In genomic region chr10:80296824-80297223, GRCm38 (mm10) we compare ENCODE assay signal across 9 mouse cellular contexts. TPM values are rescaled to one million over a fixed set of nuclear protein-coding genes. Genes with fewer than 3 reads are reported as not detected.
DNase-seq lines count a peak whose midpoint lies in the region; ATAC-seq and TF ChIP-seq lines count a peak whose summit lies in the region.
"Had no signal": no experiment of that assay in that cellular context is flagged by ENCODE, and none has a peak within 500 bp of the region (broad histone marks: within the 10 kb centered on the region; RNA-seq: fewer than 3 reads in every experiment).

No protein-coding gene starts in this region.

- peak overlapping the region; percentile 87 for H3K27ac ChIP-seq in layer of hippocampus, adult 2 months
- peak overlapping the region; percentile 85 for H3K27ac ChIP-seq in forebrain, embryonic 10.5 days
- peak overlapping the region; percentile 98 for H3K27ac ChIP-seq in hindbrain, embryonic 15.5 days (replicated peaks)
- peak overlapping the region; percentile 58 for H3K27ac ChIP-seq in neural tube, embryonic 14.5 days (ENCODE audit: low read depth, low read length)

- 85% methylated on average over 5 of the region's 5 CpGs for WGBS in forebrain, embryonic 10.5 days
- 87% methylated on average over 5 of the region's 5 CpGs for WGBS in hindbrain, embryonic 15.5 days
- WGBS in neural tube, embryonic 14.5 days: 77% methylated on average over 5 of the region's 5 CpGs

- H3K36me3 ChIP-seq in forebrain, embryonic 10.5 days (replicated peaks): peaks cover 28% of the 10 kb centered on the region
- H3K36me3 ChIP-seq in hindbrain, embryonic 15.5 days: peaks cover 18% of the 10 kb centered on the region
- peaks cover 11% of the 10 kb centered on the region for H3K36me3 ChIP-seq in neural tube, embryonic 14.5 days (ENCODE audit: control insufficient read depth, insufficient read depth, low read length)

- H3K4me1 ChIP-seq in forebrain, embryonic 10.5 days: peaks cover 93% of the 10 kb centered on the region
- peaks cover 80% of the 10 kb centered on the region for H3K4me1 ChIP-seq in hindbrain, embryonic 15.5 days (replicated peaks)
- peaks cover 43% of the 10 kb centered on the region for H3K4me1 ChIP-seq in neural tube, embryonic 14.5 days (ENCODE audit: control insufficient read depth, insufficient read depth, low read length)

- no peaks in the 10 kb centered on the region for H3K9me3 ChIP-seq in forebrain, embryonic 10.5 days
- no peaks in the 10 kb centered on the region for H3K9me3 ChIP-seq in hindbrain, embryonic 15.5 days
- H3K9me3 ChIP-seq in neural tube, embryonic 14.5 days (ENCODE audit: control insufficient read depth, low read length): no peaks in the 10 kb centered on the region

- H3K4me2 ChIP-seq in hindbrain, embryonic 15.5 days: peak overlapping the region; percentile 86
- peak overlapping the region; percentile 67 for H3K4me2 ChIP-seq in neural tube, embryonic 14.5 days (ENCODE audit: low read depth, low read length)

- peak overlapping the region; percentile 52 for H3K9ac ChIP-seq in hindbrain, embryonic 15.5 days
- peak overlapping the region; percentile 35; the same call in 1 of the 2 replicates for H3K9ac ChIP-seq in neural tube, embryonic 14.5 days (replicated peaks; ENCODE audit: low read depth, low read length)

- TF ChIP-seq CTCF in layer of hippocampus, adult 2 months (conservative IDR thresholded peaks at IDR 0.05): no peak

- H3K4me3 ChIP-seq in layer of hippocampus, adult 2 months: peak overlapping the region; percentile 75
- H3K4me3 ChIP-seq in forebrain, embryonic 10.5 days: peak overlapping the region; percentile 58; the same call in 1 of the 2 replicates
- peak overlapping the region; percentile 47 for H3K4me3 ChIP-seq in hindbrain, embryonic 15.5 days
- no peak overlapping the region for H3K4me3 ChIP-seq in neural tube, embryonic 14.5 days (ENCODE audit: low read depth, low read length)

- DNase-seq in layer of hippocampus, adult 2 months (ENCODE audit: low spot score in 2 of 2): no peak
- DNase-seq in layer of hippocampus, postnatal 14 days (ENCODE audit: low spot score in 2 of 2): no peak
- no peak for DNase-seq in forebrain, embryonic 10.5 days (ENCODE audit: extremely low spot score, low spot score)
- no peak for DNase-seq in kidney, adult 11 months
- no peak for DNase-seq in gastrocnemius, adult 8-10 months (ENCODE audit: low spot score in 2 of 2)
- DNase-seq: adrenal gland, postnatal 14 days; kidney, postnatal 36 days had no signal

- peaks cover 55% of the 10 kb centered on the region for H3K27me3 ChIP-seq in forebrain, embryonic 10.5 days (ENCODE audit: poor library complexity, severe bottlenecking)
- no peaks in the 10 kb centered on the region for H3K27me3 ChIP-seq in hindbrain, embryonic 15.5 days
- H3K27me3 ChIP-seq in neural tube, embryonic 14.5 days (ENCODE audit: control insufficient read depth, insufficient read depth, low read length): no peaks in the 10 kb centered on the region; the same call in 1 of the 2 replicates

- no peak for ATAC-seq in hindbrain, embryonic 15.5 days (ENCODE audit: low FRiP score, low read depth)
- ATAC-seq in neural tube, embryonic 14.5 days (ENCODE audit: low read depth): no peak

RNA-seq across cellular contexts. Expression of gene Apc2, which starts 1.0 kb away (rescaled TPM):
- total RNA-seq in layer of hippocampus, adult 2 months (2021): 100 to 1,000 TPM in 1 of 2 experiments, 10 to 100 TPM in 1; 98.3 to 110 TPM
- 100 to 1,000 TPM; 131 to 133 TPM for total RNA-seq in layer of hippocampus, postnatal 14 days (2021)
- 19.4 and 27.0 TPM in 2 replicates for polyA plus RNA-seq in forebrain, embryonic 10.5 days (2016; fragmentation: Nextera tagmentation; extraction: Ambion mirVana)
- polyA plus RNA-seq in hindbrain, embryonic 15.5 days (2015; fragmentation: Nextera tagmentation; extraction: Ambion mirVana): 175 and 181 TPM in 2 replicates
- 169 and 231 TPM in 2 replicates for polyA plus RNA-seq in neural tube, embryonic 14.5 days (2014; fragmentation: Nextera tagmentation; extraction: Ambion mirVana)
- total RNA-seq in gastrocnemius, adult 8-10 months (2022): under 1 TPM; 0.24 to 0.54 (median 0.31) TPM

RNA-seq across cellular contexts. Expression of gene Rps15, which starts 4.6 kb away (rescaled TPM):
- 100 to 1,000 TPM; 926 to 932 TPM for total RNA-seq in layer of hippocampus, adult 2 months (2021)
- total RNA-seq in layer of hippocampus, postnatal 14 days (2021): 100 to 1,000 TPM; 727 to 762 TPM
- 1,138 and 1,144 TPM in 2 replicates for polyA plus RNA-seq in forebrain, embryonic 10.5 days (2016; fragmentation: Nextera tagmentation; extraction: Ambion mirVana)
- polyA plus RNA-seq in hindbrain, embryonic 15.5 days (2015; fragmentation: Nextera tagmentation; extraction: Ambion mirVana): 551 and 587 TPM in 2 replicates
- 537 and 599 TPM in 2 replicates for polyA plus RNA-seq in neural tube, embryonic 14.5 days (2014; fragmentation: Nextera tagmentation; extraction: Ambion mirVana)
- 100 to 1,000 TPM; 626 to 776 (median 688) TPM for total RNA-seq in gastrocnemius, adult 8-10 months (2022)

RNA-seq across cellular contexts. Expression of gene 2310011J03Rik, which starts 23.5 kb away (rescaled TPM):
- total RNA-seq in layer of hippocampus, adult 2 months (2021): 10 to 100 TPM; 23.5 to 25.7 TPM
- 10 to 100 TPM; 20.4 to 23.1 TPM for total RNA-seq in layer of hippocampus, postnatal 14 days (2021)
- polyA plus RNA-seq in forebrain, embryonic 10.5 days (2016; fragmentation: Nextera tagmentation; extraction: Ambion mirVana): 56.4 and 60.2 TPM in 2 replicates
- polyA plus RNA-seq in hindbrain, embryonic 15.5 days (2015; fragmentation: Nextera tagmentation; extraction: Ambion mirVana): 29.8 and 30.1 TPM in 2 replicates
- polyA plus RNA-seq in neural tube, embryonic 14.5 days (2014; fragmentation: Nextera tagmentation; extraction: Ambion mirVana): 21.3 and 23.8 TPM in 2 replicates
- total RNA-seq in gastrocnemius, adult 8-10 months (2022): 1 to 10 TPM; 5.4 to 8.9 (median 6.6) TPM

RNA-seq across cellular contexts. Expression of gene Pcsk4, which starts 32.5 kb away (rescaled TPM):
- 1 to 10 TPM; 2.8 to 3.2 TPM for total RNA-seq in layer of hippocampus, adult 2 months (2021)
- 1 to 10 TPM; 3.2 to 4.4 TPM for total RNA-seq in layer of hippocampus, postnatal 14 days (2021)
- polyA plus RNA-seq in forebrain, embryonic 10.5 days (2016; fragmentation: Nextera tagmentation; extraction: Ambion mirVana): 5.7 and 6.7 TPM in 2 replicates
- polyA plus RNA-seq in hindbrain, embryonic 15.5 days (2015; fragmentation: Nextera tagmentation; extraction: Ambion mirVana): 6.1 and 6.7 TPM in 2 replicates
- polyA plus RNA-seq in neural tube, embryonic 14.5 days (2014; fragmentation: Nextera tagmentation; extraction: Ambion mirVana): 4.9 and 5.1 TPM in 2 replicates
- total RNA-seq in gastrocnemius, adult 8-10 months (2022): 1 to 10 TPM in 1 of 4 experiments, under 1 TPM in 3; 0.67 to 1.1 (median 0.91) TPM

RNA-seq across cellular contexts. Expression of gene Reep6, which starts 32.9 kb away (rescaled TPM):
- total RNA-seq in layer of hippocampus, adult 2 months (2021): 10 to 100 TPM in 1 of 2 experiments, 1 to 10 TPM in 1; 9.6 to 11.0 TPM
- 10 to 100 TPM; 10.1 to 10.6 TPM for total RNA-seq in layer of hippocampus, postnatal 14 days (2021)
- 7.7 and 9.1 TPM in 2 replicates for polyA plus RNA-seq in forebrain, embryonic 10.5 days (2016; fragmentation: Nextera tagmentation; extraction: Ambion mirVana)
- 5.7 and 7.1 TPM in 2 replicates for polyA plus RNA-seq in hindbrain, embryonic 15.5 days (2015; fragmentation: Nextera tagmentation; extraction: Ambion mirVana)
- polyA plus RNA-seq in neural tube, embryonic 14.5 days (2014; fragmentation: Nextera tagmentation; extraction: Ambion mirVana): 3.9 and 5.4 TPM in 2 replicates
- total RNA-seq in gastrocnemius, adult 8-10 months (2022): 1 to 10 TPM; 2.6 to 4.0 (median 3.2) TPM

Comparison
In these comparisons a context has a peak if more than half of its experiments do, and no peak if none do; other contexts are left out.
1. RNA of gene Apc2, which starts 1.0 kb away (total RNA-seq): 131 to 133 TPM in layer of hippocampus, postnatal 14 days and 98.3 to 110 TPM in layer of hippocampus, adult 2 months; 0.24 to 0.54 TPM in gastrocnemius, adult 8-10 months; every median in the first group is over 10 times any median in the second.
2. Peak in every context shown above with its lines, with median percentiles within 50 percentile points of each other: H3K27ac ChIP-seq.